In genomic region chr4:105704271-105704670, GRCm38 (mm10) we compare ENCODE assay signal across 13 mouse cellular contexts.
"Had no signal": no experiment of that assay in that cellular context is flagged by ENCODE, and none has a peak within 500 bp of the region (broad histone marks: within the 10 kb centered on the region; RNA-seq: fewer than 3 reads in every experiment).

No protein-coding gene starts in this region.

- H3K9me3 ChIP-seq: limb, embryonic 10.5 days; liver, embryonic 15.5 days; neural tube, embryonic 12.5 days had no signal

- H3K4me1 ChIP-seq: liver, embryonic 15.5 days; neural tube, embryonic 12.5 days had no signal

- H3K27me3 ChIP-seq: liver, embryonic 15.5 days; neural tube, embryonic 12.5 days had no signal

- H3K36me3 ChIP-seq: limb, embryonic 10.5 days; liver, embryonic 15.5 days; neural tube, embryonic 12.5 days had no signal

- DNase-seq: kidney, postnatal 10 days; kidney, postnatal 4 days; lung, adult 2 months; lung, postnatal 4 days; midbrain, embryonic 14.5 days; thymus, postnatal 4 days had no signal

- H3K9ac ChIP-seq: liver, embryonic 15.5 days; neural tube, embryonic 12.5 days had no signal

- H3K27ac ChIP-seq: layer of hippocampus, adult 2 months; limb, embryonic 10.5 days; liver, embryonic 15.5 days; neural tube, embryonic 12.5 days; stomach, postnatal 0 days had no signal

- ATAC-seq: lung, postnatal 0 days had no signal

- H3K4me2 ChIP-seq: liver, embryonic 11.5 days; liver, embryonic 15.5 days; neural tube, embryonic 12.5 days had no signal

- H3K4me3 ChIP-seq: layer of hippocampus, adult 2 months; limb, embryonic 10.5 days; liver, embryonic 15.5 days; neural tube, embryonic 12.5 days had no signal
